Comparison of ENCODE assay signal across 26 mouse cellular contexts in the genomic region with DNA sequence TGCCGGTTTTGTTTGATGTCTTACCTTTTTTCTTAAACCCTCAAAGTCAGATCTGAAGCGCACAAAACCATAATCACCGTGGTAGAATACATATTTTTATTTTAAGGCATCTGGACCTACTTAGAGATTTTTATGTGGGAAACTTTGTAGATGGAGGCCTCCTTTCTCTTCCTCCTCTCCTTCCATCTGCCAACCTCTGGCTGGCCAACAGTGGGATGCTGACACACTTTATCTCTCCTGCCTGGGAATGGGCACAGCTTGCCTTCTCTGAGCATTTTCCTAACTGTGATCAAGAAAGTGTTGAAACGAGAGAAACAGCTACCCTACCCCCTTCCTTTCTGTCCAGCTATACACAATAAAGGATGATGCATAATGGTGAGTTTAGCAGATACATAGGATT. TPM values are rescaled to one million over a fixed set of nuclear protein-coding genes. Genes with fewer than 3 reads are reported as not detected.
DNase-seq lines count a peak whose midpoint lies in the region; ATAC-seq and TF ChIP-seq lines count a peak whose summit lies in the region.
"Had no signal": no experiment of that assay in that cellular context is flagged by ENCODE, and none has a peak within 500 bp of the region (broad histone marks: within the 10 kb centered on the region; RNA-seq: fewer than 3 reads in every experiment).

No protein-coding gene starts in this region.

- no peak for TF ChIP-seq CTCF in intestine, postnatal 0 days (IDR thresholded peaks at IDR 0.05; ENCODE audit: low read depth)
- no peak for TF ChIP-seq CTCF in stomach, postnatal 0 days (IDR thresholded peaks at IDR 0.05; ENCODE audit: low read depth)

- no peak for DNase-seq in intestine, embryonic 14.5 days (ENCODE audit: low spot score)
- no peak for DNase-seq in stomach, postnatal 0 days (ENCODE audit: low spot score)
- DNase-seq in kidney, postnatal 10 days = no peak
- no peak for DNase-seq in layer of hippocampus, postnatal 10 days (ENCODE audit: low spot score in 2 of 2)
- DNase-seq: adrenal gland, adult 2 months; adrenal gland, postnatal 36 days; cerebellum, adult 18-20 months; cerebellum, postnatal 10 days; kidney, adult 18-20 months; kidney, postnatal 4 days; lung, adult 2 months; right cerebral cortex, postnatal 14 days; thymus, postnatal 4 days had no signal

- no peak for ATAC-seq in intestine, embryonic 14.5 days (replicated peaks; ENCODE audit: low FRiP score, low TSS enrichment, low read depth)
- ATAC-seq in intestine, postnatal 0 days = no peak
- ATAC-seq in stomach, embryonic 15.5 days (ENCODE audit: insufficient read depth, low FRiP score, low read depth) = no peak
- no peak for ATAC-seq in stomach, postnatal 0 days (ENCODE audit: low FRiP score, low TSS enrichment)
- no peak for ATAC-seq in embryonic facial prominence, embryonic 15.5 days (ENCODE audit: insufficient number of reproducible peaks, low FRiP score, low TSS enrichment, low read depth)
- ATAC-seq: forebrain, embryonic 14.5 days; hindbrain, embryonic 16.5 days had no signal

- no peak overlapping the region for H3K9ac ChIP-seq in intestine, embryonic 14.5 days (ENCODE audit: low read length)
- H3K9ac ChIP-seq in intestine, postnatal 0 days (ENCODE audit: low read depth, low read length) = no peak overlapping the region
- H3K9ac ChIP-seq in stomach, embryonic 15.5 days = no peak overlapping the region
- H3K9ac ChIP-seq in stomach, postnatal 0 days (ENCODE audit: low read length) = no peak overlapping the region
- no peak overlapping the region for H3K9ac ChIP-seq in embryonic facial prominence, embryonic 15.5 days
- H3K9ac ChIP-seq: heart, embryonic 15.5 days; kidney, embryonic 15.5 days; limb, embryonic 15.5 days; liver, embryonic 14.5 days; midbrain, embryonic 12.5 days; neural tube, embryonic 13.5 days had no signal

- no peaks in the 10 kb centered on the region for H3K9me3 ChIP-seq in intestine, embryonic 14.5 days (ENCODE audit: control insufficient read depth, low read length)
- H3K9me3 ChIP-seq in intestine, postnatal 0 days (ENCODE audit: control insufficient read depth) = no peaks in the 10 kb centered on the region
- H3K9me3 ChIP-seq in stomach, embryonic 15.5 days = no peaks in the 10 kb centered on the region
- H3K9me3 ChIP-seq in stomach, postnatal 0 days (ENCODE audit: control insufficient read depth, low read length) = no peaks in the 10 kb centered on the region
- H3K9me3 ChIP-seq in embryonic facial prominence, embryonic 15.5 days (replicated peaks) = no peaks in the 10 kb centered on the region
- H3K9me3 ChIP-seq: heart, embryonic 15.5 days; kidney, embryonic 15.5 days; limb, embryonic 10.5 days; limb, embryonic 15.5 days; midbrain, embryonic 12.5 days; neural tube, embryonic 13.5 days had no signal

- H3K4me2 ChIP-seq in intestine, embryonic 14.5 days (ENCODE audit: low read length) = no peak overlapping the region
- no peak overlapping the region for H3K4me2 ChIP-seq in intestine, postnatal 0 days (replicated peaks; ENCODE audit: low read depth)
- no peak overlapping the region for H3K4me2 ChIP-seq in stomach, embryonic 15.5 days
- no peak overlapping the region for H3K4me2 ChIP-seq in stomach, postnatal 0 days (replicated peaks; ENCODE audit: low read depth)
- no peak overlapping the region for H3K4me2 ChIP-seq in embryonic facial prominence, embryonic 15.5 days (replicated peaks)
- H3K4me2 ChIP-seq: heart, embryonic 15.5 days; kidney, embryonic 15.5 days; limb, embryonic 15.5 days; midbrain, embryonic 12.5 days; neural tube, embryonic 13.5 days had no signal

- no peak overlapping the region for H3K4me3 ChIP-seq in intestine, embryonic 14.5 days (ENCODE audit: low read depth, low read length)
- no peak overlapping the region for H3K4me3 ChIP-seq in intestine, postnatal 0 days (ENCODE audit: low read depth, low read length)
- no peak overlapping the region for H3K4me3 ChIP-seq in stomach, embryonic 15.5 days (replicated peaks)
- no peak overlapping the region for H3K4me3 ChIP-seq in stomach, postnatal 0 days (ENCODE audit: low read depth, low read length)
- no peak overlapping the region for H3K4me3 ChIP-seq in embryonic facial prominence, embryonic 15.5 days (replicated peaks)
- H3K4me3 ChIP-seq: heart, embryonic 15.5 days; kidney, embryonic 15.5 days; limb, embryonic 10.5 days; limb, embryonic 15.5 days; megakaryocyte, embryonic 14.5 days; midbrain, embryonic 12.5 days; neural tube, embryonic 13.5 days had no signal

- peaks cover 44% of the 10 kb centered on the region for H3K4me1 ChIP-seq in intestine, embryonic 14.5 days (replicated peaks; ENCODE audit: control insufficient read depth, insufficient read depth, low read length)
- H3K4me1 ChIP-seq in intestine, postnatal 0 days (replicated peaks; ENCODE audit: control insufficient read depth, insufficient read depth, low read length) = no peaks in the 10 kb centered on the region
- peaks cover 12% of the 10 kb centered on the region; the same call in 1 of the 2 replicates for H3K4me1 ChIP-seq in stomach, embryonic 15.5 days
- no peaks in the 10 kb centered on the region for H3K4me1 ChIP-seq in stomach, postnatal 0 days (replicated peaks; ENCODE audit: control insufficient read depth, insufficient read depth)
- peaks cover 30% of the 10 kb centered on the region for H3K4me1 ChIP-seq in embryonic facial prominence, embryonic 15.5 days
- H3K4me1 ChIP-seq: megakaryocyte, embryonic 14.5 days; midbrain, embryonic 12.5 days; neural tube, embryonic 13.5 days had no signal

- WGBS in intestine, embryonic 14.5 days = 57% methylated on average over 4 of the region's 4 CpGs
- 76% methylated on average over 4 of the region's 4 CpGs for WGBS in intestine, postnatal 0 days
- WGBS in stomach, embryonic 15.5 days = 69% methylated on average over 4 of the region's 4 CpGs
- 66% methylated on average over 4 of the region's 4 CpGs for WGBS in stomach, postnatal 0 days
- WGBS in embryonic facial prominence, embryonic 15.5 days = 36% methylated on average over 4 of the region's 4 CpGs

- H3K27me3 ChIP-seq in intestine, embryonic 14.5 days (replicated peaks; ENCODE audit: control insufficient read depth, insufficient read depth, low read length) = no peaks in the 10 kb centered on the region
- H3K27me3 ChIP-seq in intestine, postnatal 0 days (replicated peaks; ENCODE audit: control insufficient read depth, insufficient read depth, low read length) = no peaks in the 10 kb centered on the region
- H3K27me3 ChIP-seq in stomach, embryonic 15.5 days (replicated peaks) = no peaks in the 10 kb centered on the region
- no peaks in the 10 kb centered on the region for H3K27me3 ChIP-seq in stomach, postnatal 0 days (ENCODE audit: control insufficient read depth, insufficient read depth, low read length)
- H3K27me3 ChIP-seq in embryonic facial prominence, embryonic 15.5 days = no peaks in the 10 kb centered on the region
- H3K27me3 ChIP-seq: heart, embryonic 15.5 days; kidney, embryonic 15.5 days; limb, embryonic 15.5 days; megakaryocyte, embryonic 14.5 days; midbrain, embryonic 12.5 days; neural tube, embryonic 13.5 days had no signal

- H3K36me3 ChIP-seq in intestine, embryonic 14.5 days (ENCODE audit: control insufficient read depth, insufficient read depth, low read length) = no peaks in the 10 kb centered on the region
- no peaks in the 10 kb centered on the region for H3K36me3 ChIP-seq in intestine, postnatal 0 days (ENCODE audit: control insufficient read depth, insufficient read depth)
- no peaks in the 10 kb centered on the region for H3K36me3 ChIP-seq in stomach, embryonic 15.5 days
- H3K36me3 ChIP-seq in stomach, postnatal 0 days (ENCODE audit: control insufficient read depth, insufficient read depth, low read length) = no peaks in the 10 kb centered on the region
- H3K36me3 ChIP-seq in embryonic facial prominence, embryonic 15.5 days = no peaks in the 10 kb centered on the region
- H3K36me3 ChIP-seq: heart, embryonic 15.5 days; kidney, embryonic 15.5 days; limb, embryonic 10.5 days; limb, embryonic 15.5 days; midbrain, embryonic 12.5 days; neural tube, embryonic 13.5 days had no signal

- peak overlapping the region; percentile 67; the same call in 1 of the 2 replicates for H3K27ac ChIP-seq in intestine, embryonic 14.5 days (ENCODE audit: low read depth)
- no peak overlapping the region for H3K27ac ChIP-seq in intestine, postnatal 0 days (ENCODE audit: low read depth, low read length)
- H3K27ac ChIP-seq in stomach, embryonic 15.5 days = 0 out of 2 replicates have a peak overlapping the region, but pooled peaks have one; percentile 19
- H3K27ac ChIP-seq in stomach, postnatal 0 days (replicated peaks) = no peak overlapping the region
- H3K27ac ChIP-seq in embryonic facial prominence, embryonic 15.5 days (replicated peaks) = peak overlapping the region; percentile 45; the same call in 1 of the 2 replicates
- H3K27ac ChIP-seq: heart, embryonic 15.5 days; limb, embryonic 10.5 days; limb, embryonic 15.5 days; liver, embryonic 14.5 days; midbrain, embryonic 12.5 days; neural tube, embryonic 13.5 days had no signal

- no peak for TF ChIP-seq EP300 in stomach, postnatal 0 days (optimal IDR thresholded peaks at IDR 0.05)

RNA-seq across cellular contexts. Expression of a gene that starts 57.5 kb away (rescaled TPM):
- polyA plus RNA-seq in intestine, embryonic 14.5 days (2014; fragmentation: Nextera tagmentation; extraction: Ambion mirVana) = 56.2 and 61.7 TPM in 2 replicates
- polyA plus RNA-seq in intestine, postnatal 0 days (2015; fragmentation: Nextera tagmentation; extraction: Ambion mirVana) = 23.9 and 25.3 TPM in 2 replicates
- polyA plus RNA-seq in stomach, embryonic 15.5 days (2015; fragmentation: Nextera tagmentation; extraction: Ambion mirVana) = 28.0 and 33.2 TPM in 2 replicates
- polyA plus RNA-seq in stomach, postnatal 0 days (2015; fragmentation: Nextera tagmentation; extraction: Ambion mirVana) = 19.9 and 20.7 TPM in 2 replicates
- polyA plus RNA-seq in embryonic facial prominence, embryonic 15.5 days (2015; fragmentation: Nextera tagmentation; extraction: Ambion mirVana) = 6.9 and 9.2 TPM in 2 replicates
- total RNA-seq in layer of hippocampus, postnatal 10 days (2021) = 1 to 10 TPM; 2.8 to 4.2 TPM

Comparison
In these comparisons a context has a peak if more than half of its experiments do, and no peak if none do; other contexts are left out.
1. H3K27ac ChIP-seq: peak in intestine, embryonic 14.5 days (single experiment), stomach, embryonic 15.5 days (single experiment) and embryonic facial prominence, embryonic 15.5 days (single experiment); none in intestine, postnatal 0 days (single experiment) and stomach, postnatal 0 days (single experiment).